Mouse (Mus musculus): ENCODE measurements around the gene Col4a4. TPM values are rescaled to one million over a fixed set of nuclear protein-coding genes. Genes with fewer than 3 reads are reported as not detected.

Col4a4 gene
- total and polyA plus RNA-seq, 2 experiments, result 0.06 to 0.18 TPM

GRCm38 (mm10) chr1:82603198-82603950 lies 16.7 kb upstream of the Col4a4 start:
- H3K4me3 ChIP-seq (ENCODE audit: insufficient read depth, low read depth, low read length), result no peak overlapping the region
- no peak for TF ChIP-seq CTCF (IDR thresholded peaks at IDR 0.05; ENCODE audit: low read depth, low read length)
- no peak for TF ChIP-seq POLR2A (IDR thresholded peaks at IDR 0.05; ENCODE audit: extremely low read depth, insufficient read depth, low read length)
- H3K9ac ChIP-seq (ENCODE audit: low read depth, low read length), result no peak overlapping the region
- H3K27me3 ChIP-seq (ENCODE audit: control insufficient read depth, insufficient read depth, low read length), result no peaks in the 10 kb centered on the region
- WGBS, result 75% methylated on average over 7 of the region's 7 CpGs
- H3K4me1 ChIP-seq (ENCODE audit: control insufficient read depth, insufficient read depth, low read length), result no peaks in the 10 kb centered on the region
- H3K27ac ChIP-seq (replicated peaks; ENCODE audit: insufficient read depth, low read depth, low read length), result no peak overlapping the region
- H3K79me2 ChIP-seq (ENCODE audit: control insufficient read depth, insufficient read depth, low read length), result no peaks in the 10 kb centered on the region
- DNase-seq (ENCODE audit: extremely low read depth, low read depth, low spot score), result no peak
- H3K36me3 ChIP-seq (ENCODE audit: control insufficient read depth, insufficient read depth, low read length), result no peaks in the 10 kb centered on the region

DNA sequence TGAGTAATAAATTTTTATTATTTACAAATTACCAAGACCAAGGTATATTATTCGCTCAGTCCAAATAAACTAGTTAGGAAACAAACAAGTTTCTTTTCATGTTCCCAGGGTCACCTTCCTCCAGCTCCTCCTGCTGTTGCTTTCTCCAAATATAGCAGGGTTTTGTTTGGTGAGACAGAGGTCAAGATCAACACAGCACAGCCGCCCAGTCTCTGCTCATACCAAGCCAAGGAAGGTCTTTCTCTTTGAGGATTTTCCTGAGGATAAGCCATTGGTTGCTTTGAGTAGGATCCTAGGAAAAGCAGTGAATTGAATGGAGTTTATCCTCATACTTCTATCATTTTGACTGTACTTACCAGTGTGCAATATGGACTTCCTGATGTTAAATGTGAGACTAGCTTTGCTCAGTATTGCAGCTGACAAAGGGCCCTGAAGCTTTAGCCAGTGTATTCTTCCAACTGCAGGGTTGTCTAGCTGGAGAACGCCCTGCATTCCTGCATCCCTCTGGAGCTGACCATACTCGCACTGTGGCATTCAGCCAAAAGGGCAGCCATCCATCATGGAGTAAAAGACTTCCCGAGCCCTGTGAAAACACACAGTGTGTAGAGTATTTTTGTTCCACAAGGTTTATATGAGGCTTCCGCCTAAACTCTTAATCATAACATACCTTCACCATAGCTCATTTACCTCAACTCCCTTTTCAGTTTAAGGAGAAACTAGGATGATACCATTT lies 10.4 kb upstream of the Col4a4 start:
- H3K4me3 ChIP-seq (ENCODE audit: insufficient read depth, low read depth, low read length), result no peak overlapping the region
- 59% methylated on average over 6 of the region's 6 CpGs for WGBS
- no peak overlapping the region for H3K27ac ChIP-seq (replicated peaks; ENCODE audit: insufficient read depth, low read depth, low read length)
- no peak for DNase-seq (ENCODE audit: extremely low read depth, low read depth, low spot score)
- no peaks in the 10 kb centered on the region for H3K36me3 ChIP-seq (ENCODE audit: control insufficient read depth, insufficient read depth, low read length)
- H3K9ac ChIP-seq (ENCODE audit: low read depth, low read length), result no peak overlapping the region
- no peaks in the 10 kb centered on the region for H3K27me3 ChIP-seq (ENCODE audit: control insufficient read depth, insufficient read depth, low read length)
- TF ChIP-seq POLR2A (IDR thresholded peaks at IDR 0.05; ENCODE audit: extremely low read depth, insufficient read depth, low read length), result no peak
- no peak for TF ChIP-seq CTCF (IDR thresholded peaks at IDR 0.05; ENCODE audit: low read depth, low read length)
- no peaks in the 10 kb centered on the region for H3K4me1 ChIP-seq (ENCODE audit: control insufficient read depth, insufficient read depth, low read length)
- H3K79me2 ChIP-seq (ENCODE audit: control insufficient read depth, insufficient read depth, low read length), result no peaks in the 10 kb centered on the region

DNA sequence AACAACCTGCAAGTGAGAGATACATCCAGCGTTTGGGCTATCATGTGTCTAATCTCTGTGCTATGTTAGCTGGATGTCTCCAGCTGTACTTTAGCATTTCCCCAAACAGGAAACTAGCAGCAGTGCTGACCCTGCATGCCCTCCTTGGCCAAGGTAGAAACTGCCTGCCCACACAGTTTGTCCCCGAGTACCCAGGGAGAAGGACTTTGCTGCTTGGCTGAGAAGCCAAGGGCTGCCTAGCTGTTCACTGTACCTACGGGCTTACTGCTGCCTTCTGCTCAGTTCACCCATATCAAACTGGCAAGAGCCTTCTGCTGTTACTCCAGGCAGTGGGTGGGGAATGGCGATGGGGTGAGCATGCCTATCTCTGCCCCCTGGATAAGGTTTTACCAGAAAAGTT lies 3.6 kb upstream of the Col4a4 start:
- no peak for DNase-seq (ENCODE audit: extremely low read depth, low read depth, low spot score)
- Histone ChIP-seq H3K4me1 (ENCODE audit: control insufficient read depth, insufficient read depth, low read length) (peaks cover 4% of the 10 kb centered on the region; the same call in 1 of the 2 replicates), H3K27ac (replicated peaks; ENCODE audit: insufficient read depth, low read depth, low read length) (no peak overlapping the region), H3K36me3 (ENCODE audit: control insufficient read depth, insufficient read depth, low read length) (no peaks in the 10 kb centered on the region), H3K9ac (ENCODE audit: low read depth, low read length) (no peak overlapping the region), H3K79me2 (ENCODE audit: control insufficient read depth, insufficient read depth, low read length) (no peaks in the 10 kb centered on the region), H3K4me3 (ENCODE audit: insufficient read depth, low read depth, low read length) (no peak overlapping the region), H3K27me3 (ENCODE audit: control insufficient read depth, insufficient read depth, low read length) (no peaks in the 10 kb centered on the region)
- 21% methylated on average over 4 of the region's 4 CpGs for WGBS
- TF ChIP-seq CTCF (IDR thresholded peaks at IDR 0.05; ENCODE audit: low read depth, low read length) (no peak), POLR2A (IDR thresholded peaks at IDR 0.05; ENCODE audit: extremely low read depth, insufficient read depth, low read length) (no peak)

- DNase-seq (ENCODE audit: extremely low read depth, low read depth, low spot score), result no peak
- TF ChIP-seq CTCF (IDR thresholded peaks at IDR 0.05; ENCODE audit: low read depth, low read length) (no peak), POLR2A (IDR thresholded peaks at IDR 0.05; ENCODE audit: extremely low read depth, insufficient read depth, low read length) (no peak)
- no peak overlapping the region for H3K4me3 ChIP-seq (ENCODE audit: insufficient read depth, low read depth, low read length)
- WGBS, result 74% methylated on average over 7 of the region's 7 CpGs
- H3K9ac ChIP-seq (ENCODE audit: low read depth, low read length), result no peak overlapping the region
- no peaks in the 10 kb centered on the region for H3K79me2 ChIP-seq (ENCODE audit: control insufficient read depth, insufficient read depth, low read length)
- peaks cover 4% of the 10 kb centered on the region; the same call in 1 of the 2 replicates for H3K4me1 ChIP-seq (ENCODE audit: control insufficient read depth, insufficient read depth, low read length)
- H3K36me3 ChIP-seq (ENCODE audit: control insufficient read depth, insufficient read depth, low read length), result no peaks in the 10 kb centered on the region
- H3K27me3 ChIP-seq (ENCODE audit: control insufficient read depth, insufficient read depth, low read length), result no peaks in the 10 kb centered on the region
- H3K27ac ChIP-seq (replicated peaks; ENCODE audit: insufficient read depth, low read depth, low read length), result no peak overlapping the region
Observed at GRCm38 (mm10) chr1:82585981-82586380, 668 bp downstream of the Col4a4 start.

DNA sequence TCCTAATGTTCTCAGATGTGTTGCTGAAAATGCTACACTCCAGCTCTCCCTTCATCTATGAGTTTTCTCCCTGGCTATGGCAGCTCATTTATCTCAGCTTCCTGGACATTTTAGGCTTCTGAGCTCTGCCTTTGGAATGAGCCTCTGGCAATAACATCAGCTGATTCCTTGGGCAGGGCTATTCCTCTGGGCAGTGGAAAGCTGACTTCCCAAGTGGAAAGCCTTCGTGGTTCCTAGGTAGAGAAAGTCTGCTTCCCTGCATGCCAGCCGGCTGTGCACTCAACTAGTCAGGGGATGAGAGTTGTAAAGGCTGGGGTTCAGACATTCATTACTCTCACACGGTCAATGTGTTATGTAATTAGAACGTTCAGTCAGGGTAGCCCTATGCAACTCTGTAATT lies 8.3 kb downstream of the Col4a4 start:
- H3K79me2 ChIP-seq (ENCODE audit: control insufficient read depth, insufficient read depth, low read length), result no peaks in the 10 kb centered on the region
- no peak overlapping the region for H3K4me3 ChIP-seq (ENCODE audit: insufficient read depth, low read depth, low read length)
- TF ChIP-seq CTCF (IDR thresholded peaks at IDR 0.05; ENCODE audit: low read depth, low read length) (no peak), POLR2A (IDR thresholded peaks at IDR 0.05; ENCODE audit: extremely low read depth, insufficient read depth, low read length) (no peak)
- no peak for DNase-seq (ENCODE audit: extremely low read depth, low read depth, low spot score)
- H3K4me1 ChIP-seq (ENCODE audit: control insufficient read depth, insufficient read depth, low read length), result no peaks in the 10 kb centered on the region
- no peaks in the 10 kb centered on the region for H3K36me3 ChIP-seq (ENCODE audit: control insufficient read depth, insufficient read depth, low read length)
- WGBS, result 77% methylated on average over 4 of the region's 4 CpGs
- H3K27me3 ChIP-seq (ENCODE audit: control insufficient read depth, insufficient read depth, low read length), result no peaks in the 10 kb centered on the region
- H3K27ac ChIP-seq (replicated peaks; ENCODE audit: insufficient read depth, low read depth, low read length), result no peak overlapping the region
- H3K9ac ChIP-seq (ENCODE audit: low read depth, low read length), result no peak overlapping the region

- TF ChIP-seq CTCF (IDR thresholded peaks at IDR 0.05; ENCODE audit: low read depth, low read length), result no peak
- TF ChIP-seq POLR2A (IDR thresholded peaks at IDR 0.05; ENCODE audit: extremely low read depth, insufficient read depth, low read length), result no peak
- H3K9ac ChIP-seq (ENCODE audit: low read depth, low read length), result no peak overlapping the region
- WGBS, result 63% methylated on average over 3 of the region's 3 CpGs
- no peaks in the 10 kb centered on the region for H3K27me3 ChIP-seq (ENCODE audit: control insufficient read depth, insufficient read depth, low read length)
- no peak for DNase-seq (ENCODE audit: extremely low read depth, low read depth, low spot score)
- H3K79me2 ChIP-seq (ENCODE audit: control insufficient read depth, insufficient read depth, low read length), result no peaks in the 10 kb centered on the region
- no peak overlapping the region for H3K27ac ChIP-seq (replicated peaks; ENCODE audit: insufficient read depth, low read depth, low read length)
- H3K4me1 ChIP-seq (ENCODE audit: control insufficient read depth, insufficient read depth, low read length), result no peaks in the 10 kb centered on the region
- no peak overlapping the region for H3K4me3 ChIP-seq (ENCODE audit: insufficient read depth, low read depth, low read length)
- H3K36me3 ChIP-seq (ENCODE audit: control insufficient read depth, insufficient read depth, low read length), result no peaks in the 10 kb centered on the region
Observed at GRCm38 (mm10) chr1:82577915-82578314, 8.7 kb downstream of the Col4a4 start.
